Mouse (Mus musculus): ENCODE measurements at regions not wholly inside any gene's neighbourhood (a gene's known extent, or its start where the extent isn't known, plus 50 kb on each side); places are given as distances from the start of the nearest gene placed in this dataset.

- no peak for DNase-seq (ENCODE audit: low spot score)
Observed at GRCm38 (mm10) chr17:63801411-63801810, 61.5 kb upstream of the Fer start.

- no peak for DNase-seq (ENCODE audit: low spot score)
Observed at GRCm38 (mm10) chr17:63802846-63803245, 60.0 kb upstream of the Fer start.

GRCm38 (mm10) chr17:63803599-63803998 lies 59.3 kb upstream of the Fer start:
- peak; percentile 88 for DNase-seq (ENCODE audit: low spot score)

- DNase-seq (ENCODE audit: low spot score) = no peak
Observed at GRCm38 (mm10) chr17:63804416-63804815, 58.4 kb upstream of the Fer start.

- no peak for DNase-seq (ENCODE audit: low spot score)
Observed at GRCm38 (mm10) chr17:63806360-63806759, 56.5 kb upstream of the Fer start.

GRCm38 (mm10) chr17:63807590-63808228 lies 55.2 kb upstream of the Fer start:
- DNase-seq (ENCODE audit: low spot score) = peak; percentile 27

- no peak for DNase-seq (ENCODE audit: low spot score)
Observed at GRCm38 (mm10) chr17:63808756-63809155, 54.1 kb upstream of the Fer start.

GRCm38 (mm10) chr17:63811246-63811785 lies 51.5 kb upstream of the Fer start:
- peak; percentile 62 for DNase-seq (ENCODE audit: low spot score)

GRCm38 (mm10) chr17:63812586-63812985 lies 50.3 kb upstream of the Fer start:
- no peak for DNase-seq (ENCODE audit: low spot score)

Data from embryo, embryonic 10.5 days (tissue).